Mouse (Mus musculus) induced T-regulatory cell, adult 2 months (primary cell): ENCODE measurements at regions not wholly inside any gene's neighbourhood (a gene's known extent, or its start where the extent isn't known, plus 50 kb on each side); places are given as distances from the start of the nearest gene placed in this dataset.

Source experiments
- DNase-seq: peaks from one replicate; pipeline ENCODE4 v3.0.0-alpha.2; 2012; ENCODE audit warnings: low read depth

- no peak for DNase-seq
Observed at GRCm38 (mm10) chr11:114165656-114166362, 99.0 kb upstream of the Sdk2 start.

- DNase-seq: no peak
Observed at GRCm38 (mm10) chr11:114152716-114153115, 85.9 kb upstream of the Sdk2 start.

- no peak for DNase-seq
Observed at GRCm38 (mm10) chr11:114146334-114146733, 79.5 kb upstream of the Sdk2 start.

GRCm38 (mm10) chr11:114129270-114129669 lies 62.4 kb upstream of the Sdk2 start:
- no peak for DNase-seq

- DNase-seq: no peak
Observed at GRCm38 (mm10) chr11:114128841-114129240, 62.0 kb upstream of the Sdk2 start.

- DNase-seq: no peak
Observed at GRCm38 (mm10) chr11:114127426-114127825, 60.6 kb upstream of the Sdk2 start.

- DNase-seq: no peak
Observed at GRCm38 (mm10) chr11:114122175-114122574, 55.3 kb upstream of the Sdk2 start.

GRCm38 (mm10) chr11:114119135-114119534 lies 52.3 kb upstream of the Sdk2 start:
- no peak for DNase-seq
